Mouse (Mus musculus) induced T-regulatory cell, adult 2 months (primary cell): ENCODE measurements at regions not wholly inside any gene's neighbourhood (a gene's known extent, or its start where the extent isn't known, plus 50 kb on each side); places are given as distances from the start of the nearest gene placed in this dataset.

Source experiments
- DNase-seq: peaks from one replicate; pipeline ENCODE4 v3.0.0-alpha.2; 2012; ENCODE audit warnings: low read depth

DNA sequence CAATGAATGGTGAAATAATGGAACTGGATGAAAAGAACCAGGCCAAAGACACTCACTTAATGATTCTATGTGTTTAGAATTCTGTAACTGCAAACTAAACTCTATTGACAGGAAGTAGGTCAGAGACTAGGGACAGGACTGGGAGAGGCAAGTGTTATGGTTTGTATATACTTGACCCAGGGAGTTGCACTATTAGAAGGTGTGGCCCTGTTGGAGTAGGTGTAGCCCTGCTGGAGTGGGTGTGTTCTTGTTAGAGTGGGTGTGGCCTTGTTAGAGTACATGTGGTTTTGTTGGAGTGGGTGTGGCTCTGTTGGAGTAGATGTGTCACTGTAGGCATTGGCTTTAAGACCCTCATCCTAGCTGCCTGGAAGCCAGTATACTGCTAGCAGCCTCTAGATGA lies 93.0 kb upstream of the Npas2 start:
- DNase-seq = no peak

DNA sequence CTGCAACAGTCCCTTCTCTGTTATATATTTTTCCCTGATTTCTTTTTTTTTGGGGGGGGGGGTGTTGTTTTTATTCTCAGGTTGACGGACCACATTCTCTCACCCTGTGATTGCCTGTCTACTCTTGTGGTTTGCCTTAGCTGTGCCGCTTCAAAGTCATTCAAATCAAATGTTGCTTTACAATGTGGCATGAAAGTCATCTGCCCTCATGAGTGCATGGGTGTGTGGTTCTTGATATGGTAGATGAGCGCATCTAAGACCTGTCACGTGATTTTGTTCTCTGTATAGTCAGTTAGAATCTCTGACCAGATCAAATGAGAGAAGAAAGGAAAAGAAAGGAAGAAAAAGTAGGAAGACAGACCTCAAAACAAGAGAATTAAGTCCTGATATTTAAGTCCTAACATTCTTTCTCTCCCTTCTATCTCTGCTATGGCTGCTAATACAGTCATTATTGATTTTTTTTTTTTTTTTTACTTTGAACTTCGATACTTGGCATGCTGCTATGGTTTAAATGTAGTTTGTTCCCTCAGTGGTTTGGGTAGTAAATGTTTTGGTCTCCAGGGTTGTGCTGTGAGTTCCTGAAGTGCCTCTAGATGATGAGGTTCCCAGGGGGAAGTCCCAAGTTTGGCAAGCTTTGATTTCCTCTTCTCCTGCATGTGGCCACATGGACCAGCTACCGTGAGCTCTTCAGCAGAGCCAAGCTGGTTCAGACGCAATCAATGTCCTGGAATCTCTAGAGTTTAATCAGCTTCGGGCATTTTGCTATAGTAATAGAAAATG lies 91.2 kb upstream of the Npas2 start:
- no peak for DNase-seq

DNA sequence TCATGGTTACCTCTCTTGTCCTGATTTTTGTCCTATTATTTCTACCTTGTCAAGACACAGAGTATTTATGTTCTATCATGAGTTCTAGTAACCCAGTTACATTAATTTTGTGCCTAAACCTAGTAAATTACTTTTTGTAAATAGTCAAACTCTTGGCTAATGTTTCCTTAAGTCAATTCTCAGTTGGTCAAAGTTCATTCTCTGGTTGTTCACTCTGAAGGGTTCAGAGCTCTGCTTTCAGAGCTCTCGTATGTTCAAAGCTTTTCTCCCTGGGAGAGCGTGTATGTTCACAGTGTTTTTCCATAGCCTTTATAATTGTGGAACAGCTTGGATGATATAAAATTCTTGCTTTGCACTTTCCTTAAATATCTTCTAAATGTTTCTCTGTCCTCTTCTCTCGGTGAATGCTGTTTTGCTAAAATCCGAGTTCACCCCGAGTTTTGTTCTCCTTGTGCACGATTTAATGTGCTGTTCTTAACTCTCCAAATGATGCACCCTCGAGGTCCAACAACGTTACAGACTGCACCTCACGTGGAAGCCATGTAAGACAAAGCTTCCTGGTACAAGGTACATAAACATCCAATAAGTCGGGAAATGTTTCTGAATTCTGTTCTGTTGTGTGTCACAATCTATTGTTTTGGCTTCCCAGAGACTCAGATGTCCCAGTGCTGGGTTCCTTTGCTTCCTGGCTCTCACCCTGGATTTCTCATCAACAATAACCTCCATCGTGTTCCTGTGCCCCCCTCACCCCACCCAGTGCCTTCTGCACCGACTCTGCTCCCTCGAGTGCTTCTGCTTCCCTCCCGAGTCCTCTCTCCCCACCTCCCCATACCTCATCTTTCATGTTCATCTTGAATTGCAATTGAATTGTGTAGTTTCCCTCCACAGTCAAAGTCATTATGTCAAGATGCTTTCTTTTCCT lies 90.3 kb upstream of the Npas2 start:
- DNase-seq = no peak

DNA sequence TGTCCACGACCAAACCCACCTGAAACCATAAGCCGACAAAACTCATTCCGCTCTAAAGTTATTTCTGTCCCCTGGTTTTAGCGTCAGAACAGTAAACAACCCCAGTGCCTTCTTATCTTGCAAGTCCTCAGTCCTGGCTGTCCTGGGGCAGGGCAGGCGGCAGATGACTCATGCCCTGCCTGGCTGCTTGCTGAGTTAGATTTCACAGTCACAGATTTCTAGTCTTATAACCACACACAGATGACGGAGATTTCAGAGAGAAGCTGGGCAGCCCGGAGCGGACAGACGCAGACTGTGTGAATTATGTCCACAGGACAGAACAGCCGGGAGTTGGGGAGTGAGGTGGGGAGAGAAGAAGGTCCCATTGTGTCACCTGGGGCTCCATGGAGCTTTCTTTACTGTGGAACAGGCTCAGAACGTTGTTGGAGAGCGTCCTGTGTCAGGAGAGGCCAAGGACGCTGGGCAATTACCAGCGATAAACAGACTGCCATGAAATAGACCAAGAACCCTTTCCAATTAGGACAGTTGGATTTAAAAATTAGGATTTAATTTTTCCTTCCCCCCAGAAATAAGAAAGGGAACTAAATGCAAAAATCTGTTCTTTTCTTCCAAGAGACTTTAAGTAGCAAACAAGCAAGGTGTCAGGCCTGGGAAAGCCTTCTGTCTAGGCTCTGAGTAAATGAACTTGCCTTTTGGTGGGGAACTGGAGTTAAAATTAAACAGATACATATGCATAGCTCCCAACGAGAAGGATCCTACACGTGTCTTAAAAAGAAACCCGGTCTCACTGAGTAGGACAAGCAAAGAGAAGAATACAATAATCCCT lies 87.8 kb upstream of the Npas2 start:
- DNase-seq = no peak

DNA sequence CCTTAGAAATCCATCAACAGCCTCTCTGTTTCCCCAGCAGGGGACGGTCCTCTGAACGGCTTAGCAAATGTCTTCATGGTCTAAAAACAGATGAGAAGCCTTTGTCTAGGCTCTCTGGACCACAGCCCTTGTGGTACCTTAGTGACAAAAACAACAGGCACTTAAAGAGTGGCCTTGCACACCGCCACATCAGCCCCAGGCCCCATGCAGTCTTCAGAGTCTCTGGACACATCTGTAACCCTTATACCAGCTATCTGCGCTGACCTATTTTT lies 87.2 kb upstream of the Npas2 start:
- no peak for DNase-seq

DNA sequence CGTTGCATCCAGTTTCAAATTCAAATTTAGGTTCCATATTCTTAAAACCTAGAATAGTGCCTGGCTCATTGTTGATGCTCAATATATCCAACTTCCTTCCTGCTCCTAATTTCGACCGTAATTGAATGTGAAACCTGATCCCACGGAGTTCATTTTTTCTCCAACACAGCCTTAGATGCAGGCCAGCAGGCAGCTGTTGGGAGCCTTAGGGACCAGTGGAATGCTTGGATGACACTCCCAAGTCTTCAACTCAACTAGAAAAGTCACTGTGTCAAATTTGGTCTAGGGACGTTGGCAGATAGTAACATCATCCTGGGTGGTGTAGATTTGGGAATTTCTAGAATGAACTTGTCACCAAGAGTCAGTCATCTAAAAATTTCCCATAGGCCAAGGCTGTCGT lies 86.9 kb upstream of the Npas2 start:
- DNase-seq = no peak

DNA sequence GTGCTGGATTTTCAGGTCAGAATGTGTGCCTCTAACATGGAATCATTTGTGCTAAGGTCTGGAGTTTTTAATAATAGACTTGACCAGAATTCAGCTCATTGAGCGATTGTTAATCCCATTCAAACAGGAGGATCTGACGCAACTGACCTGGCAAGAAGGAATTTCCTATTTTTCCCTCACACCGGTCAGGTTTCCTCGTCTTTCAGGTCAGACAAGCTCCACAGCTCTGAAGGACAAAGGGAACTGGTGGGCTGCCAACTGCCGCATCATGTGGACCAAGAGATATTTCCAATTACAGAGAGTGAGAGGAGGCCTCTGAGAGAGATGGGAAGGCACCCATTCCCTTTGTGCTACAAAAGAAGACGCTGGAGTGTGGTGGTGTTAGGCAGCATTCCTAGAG lies 77.2 kb upstream of the Npas2 start:
- no peak for DNase-seq

DNA sequence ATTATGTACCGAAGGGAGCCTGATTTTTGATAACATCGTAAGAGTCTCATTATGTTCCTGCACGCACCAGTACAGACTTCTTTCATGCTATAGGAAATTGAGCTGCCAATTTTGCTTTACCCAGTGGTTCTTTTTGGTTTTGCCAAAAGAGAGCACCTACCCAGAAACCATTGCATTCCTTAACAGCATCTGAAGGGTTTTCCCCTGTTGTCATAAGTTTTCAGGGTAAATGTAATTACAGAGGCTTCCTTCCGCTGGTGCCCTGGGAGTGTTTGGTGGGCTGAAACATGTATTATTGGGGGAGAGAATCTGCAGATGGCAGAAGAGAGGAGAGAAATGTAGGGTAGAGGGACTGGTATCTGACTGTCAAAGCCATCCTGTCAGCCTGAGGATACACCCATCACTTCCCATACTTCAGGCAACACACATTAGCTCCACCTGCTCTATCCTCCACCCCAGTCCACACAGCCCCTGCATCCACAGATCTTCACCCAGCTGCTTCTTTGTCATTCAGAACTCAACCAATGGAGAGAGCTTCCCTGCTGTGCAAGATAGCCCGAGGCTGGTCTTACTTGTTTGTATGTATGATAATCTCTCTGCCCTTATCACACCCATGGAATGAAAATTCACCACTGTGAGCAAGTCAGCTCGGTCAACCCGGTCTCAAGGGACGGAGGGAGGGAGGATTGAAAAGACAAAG lies 71.1 kb upstream of the Npas2 start:
- DNase-seq = no peak

DNA sequence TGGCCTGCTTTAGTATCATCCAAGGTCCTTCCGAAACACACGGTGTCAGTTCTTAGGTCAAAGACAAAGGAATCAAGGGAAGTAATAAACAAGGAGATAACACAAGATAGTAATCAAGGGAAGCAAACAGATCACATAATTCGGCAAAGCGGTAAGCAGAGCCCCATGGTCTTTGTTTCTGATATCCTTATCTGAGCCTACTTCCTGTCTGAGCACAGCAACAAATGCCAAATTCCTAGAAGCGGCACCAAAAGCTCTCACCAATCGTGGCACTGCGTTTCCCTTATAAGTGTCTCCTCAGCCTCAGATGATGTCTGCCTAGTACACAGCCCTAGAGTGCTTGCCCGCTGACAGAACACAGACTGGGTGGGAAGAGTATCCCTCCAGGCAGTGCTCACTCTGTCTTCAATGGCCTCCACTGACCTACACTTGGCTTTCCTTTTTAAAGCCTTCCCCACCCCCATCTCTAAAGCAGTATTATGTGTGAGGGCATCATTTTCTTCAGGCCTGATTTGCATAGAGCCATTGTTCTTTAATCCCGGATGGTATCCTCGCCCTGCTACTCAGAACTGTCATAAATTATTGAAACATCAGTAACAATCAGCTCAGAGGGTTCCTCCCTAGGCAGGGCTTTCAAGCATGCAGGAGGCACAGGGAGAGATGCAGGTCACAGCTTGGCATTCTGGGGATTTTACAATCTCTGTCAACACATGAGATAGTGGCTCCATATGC lies 70.3 kb upstream of the Npas2 start:
- peak; percentile 30 for DNase-seq

DNA sequence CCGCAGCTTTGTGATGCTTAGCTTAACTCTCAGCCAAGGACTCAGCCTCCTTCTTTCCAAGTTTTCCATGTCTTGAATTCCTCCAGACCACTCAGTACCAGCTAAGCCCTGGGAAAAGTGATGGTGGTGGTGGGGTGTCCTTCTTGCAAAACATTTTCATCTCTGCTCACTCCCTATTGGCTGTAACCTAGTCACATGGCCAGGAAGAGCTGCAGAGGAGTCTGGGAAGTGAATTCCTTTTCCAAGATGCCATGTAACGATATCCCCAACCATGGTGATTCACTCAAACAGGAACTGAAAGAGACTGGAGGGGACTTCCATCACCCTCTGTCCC lies 69.8 kb upstream of the Npas2 start:
- DNase-seq = no peak

DNA sequence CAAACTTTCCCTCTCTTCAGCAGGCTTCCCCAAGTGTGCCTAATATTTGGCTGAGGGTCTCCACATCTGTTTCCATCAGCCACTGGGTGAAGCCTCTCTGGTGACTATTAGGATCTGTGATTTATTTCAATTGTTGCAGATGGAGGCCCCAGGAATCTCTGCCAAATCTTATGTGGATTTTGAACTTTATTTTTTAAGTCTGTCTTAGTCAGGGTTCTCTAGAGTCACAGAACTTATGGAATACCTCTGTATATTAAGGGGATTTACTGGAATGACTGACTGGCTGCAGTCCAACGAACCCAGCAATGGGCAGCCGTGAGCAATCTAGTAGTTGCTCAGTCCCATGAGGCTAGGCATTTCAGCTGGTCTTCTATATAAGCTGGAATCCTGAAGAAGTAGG lies 59.0 kb upstream of the Npas2 start:
- no peak for DNase-seq

DNA sequence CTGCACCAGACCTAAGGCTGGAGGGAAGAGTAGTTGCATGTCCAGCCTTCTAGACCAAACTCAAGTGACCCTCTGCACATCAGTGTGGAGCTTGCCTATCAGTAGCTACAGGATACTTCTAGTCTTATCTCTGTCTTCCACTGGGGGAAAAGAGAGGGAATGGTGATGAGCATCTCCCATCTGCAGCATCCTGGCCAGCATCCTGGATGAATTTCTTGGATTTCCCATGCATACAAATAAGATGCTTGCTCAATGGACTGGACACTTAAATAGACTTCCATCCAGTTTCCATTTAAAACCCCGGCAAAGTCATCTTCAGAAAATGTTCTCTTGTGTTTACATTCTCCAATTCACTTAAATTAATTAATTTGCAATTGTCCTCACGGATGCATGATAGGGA lies 50.5 kb upstream of the Npas2 start:
- DNase-seq = no peak

DNA sequence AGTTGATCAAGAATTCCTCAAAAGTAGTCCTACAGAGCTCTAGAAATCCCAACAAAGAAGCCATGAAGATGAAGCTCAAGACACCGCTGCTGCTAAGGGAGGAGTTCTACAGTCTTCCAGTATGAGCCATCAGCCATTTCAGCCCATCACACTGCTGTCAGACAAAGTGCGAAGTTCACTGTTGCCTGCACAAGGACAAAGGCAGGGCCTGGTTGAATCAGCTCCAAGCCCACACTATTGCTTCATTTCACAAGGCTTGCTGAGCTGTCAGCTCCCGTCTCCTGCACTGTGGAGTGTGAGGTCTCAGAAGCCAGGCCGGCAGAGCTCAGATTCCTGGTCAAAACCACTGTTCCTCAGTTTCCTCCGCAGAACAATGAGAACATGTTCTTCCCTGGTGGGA lies 49.9 kb upstream of the Npas2 start:
- DNase-seq = no peak
